Mouse (Mus musculus) bone marrow, adult 2 months (tissue): ENCODE results near the gene Olfml1.

Experiments used
- CTCF ChIP-seq: fragments of 200-500 bp; IDR thresholded peaks from 2 replicates; pipeline ENCODE4 v1.5.1; 2011; ENCODE audit warnings: low read length, control low read depth; ENCODE audit not compliant: control insufficient read depth, insufficient read depth
- POLR2A ChIP-seq: fragments of 200-500 bp; IDR thresholded peaks from 2 replicates; pipeline ENCODE4 v1.6.1; 2011; ENCODE audit warnings: low read depth, mild to moderate bottlenecking, control low read depth, low read length, borderline replicate concordance; ENCODE audit not compliant: control insufficient read depth

- no peak for TF ChIP-seq POLR2A
- TF ChIP-seq CTCF, result no peak
These were observed 57.2 kb downstream of the Olfml1 start for GRCm38 (mm10) chr7:107624432-107624831.
